ENCODE assay signal across 24 mouse cellular contexts in the genomic region with DNA sequence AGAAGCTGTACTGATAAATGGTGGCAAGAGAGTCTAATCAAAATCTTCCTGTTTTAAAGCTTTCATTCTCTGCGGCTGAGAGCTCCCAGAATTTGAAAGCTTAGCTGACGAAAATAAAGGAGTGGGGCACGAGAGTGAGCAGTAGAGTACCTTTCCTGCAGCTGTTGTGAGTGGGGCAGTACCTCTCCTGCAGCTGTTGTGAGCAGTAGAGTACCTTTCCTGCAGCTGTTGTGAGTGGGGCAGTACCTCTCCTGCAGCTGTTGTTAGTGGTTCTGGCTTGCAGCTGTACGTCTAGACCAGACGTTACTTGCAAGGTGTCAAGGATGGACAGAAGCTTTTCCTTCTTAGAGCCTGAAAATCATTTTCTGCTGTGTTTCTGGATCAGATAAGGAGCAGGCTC.
A peak's percentile ranks its signal among the peaks of the same experiment; 100 is the strongest.
DNase-seq lines count a peak whose midpoint lies in the region; ATAC-seq and TF ChIP-seq lines count a peak whose summit lies in the region.
"Had no signal": no experiment of that assay in that cellular context is flagged by ENCODE, and none has a peak within 500 bp of the region (broad histone marks: within the 10 kb centered on the region; RNA-seq: fewer than 3 reads in every experiment).

No protein-coding gene starts in this region.

- no peak overlapping the region for H3K4me2 ChIP-seq in midbrain, embryonic 13.5 days (replicated peaks)
- H3K4me2 ChIP-seq in midbrain, embryonic 14.5 days (ENCODE audit: low read length): no peak overlapping the region
- H3K4me2 ChIP-seq: embryonic facial prominence, embryonic 15.5 days; heart, embryonic 11.5 days; hindbrain, embryonic 12.5 days; limb, embryonic 15.5 days; lung, embryonic 14.5 days; midbrain, embryonic 12.5 days had no signal

- H3K4me3 ChIP-seq in midbrain, embryonic 13.5 days (replicated peaks): no peak overlapping the region
- no peak overlapping the region for H3K4me3 ChIP-seq in midbrain, embryonic 14.5 days (replicated peaks; ENCODE audit: low read depth, low read length)
- H3K4me3 ChIP-seq in bone marrow macrophage, adult 2 months (ENCODE audit: insufficient read depth, low read length): no peak overlapping the region
- H3K4me3 ChIP-seq in thymus, adult 2 months (ENCODE audit: control insufficient read depth, insufficient read depth, low read length): no peak overlapping the region
- H3K4me3 ChIP-seq: embryonic facial prominence, embryonic 15.5 days; hindbrain, embryonic 12.5 days; limb, embryonic 15.5 days; midbrain, embryonic 12.5 days had no signal

- peak overlapping the region; percentile 7; the same call in 1 of the 2 replicates for H3K27ac ChIP-seq in midbrain, embryonic 13.5 days
- no peak overlapping the region for H3K27ac ChIP-seq in midbrain, embryonic 14.5 days (replicated peaks; ENCODE audit: low read depth, low read length)
- H3K27ac ChIP-seq in bone marrow macrophage, adult 2 months (ENCODE audit: insufficient read depth, low read depth, low read length): peak overlapping the region; percentile 29; the same call in 1 of the 2 replicates
- no peak overlapping the region for H3K27ac ChIP-seq in thymus, adult 2 months (ENCODE audit: control insufficient read depth, insufficient read depth, low read length)
- H3K27ac ChIP-seq: embryonic facial prominence, embryonic 15.5 days; hindbrain, embryonic 12.5 days; limb, embryonic 15.5 days; liver, embryonic 14.5 days; midbrain, embryonic 12.5 days had no signal

- no peak for TF ChIP-seq POLR2A in bone marrow macrophage, adult 2 months (IDR thresholded peaks at IDR 0.05; ENCODE audit: borderline replicate concordance, low read depth, low read length)
- TF ChIP-seq POLR2A in thymus, adult 2 months (IDR thresholded peaks at IDR 0.05; ENCODE audit: control insufficient read depth, extremely low read depth, insufficient read depth, low read length, poor library complexity): no peak

- H3K9me3 ChIP-seq in midbrain, embryonic 13.5 days: no peaks in the 10 kb centered on the region
- no peaks in the 10 kb centered on the region for H3K9me3 ChIP-seq in midbrain, embryonic 14.5 days (ENCODE audit: control insufficient read depth, low read length)
- H3K9me3 ChIP-seq: embryonic facial prominence, embryonic 15.5 days; hindbrain, embryonic 12.5 days; limb, embryonic 15.5 days; midbrain, embryonic 12.5 days had no signal

- H3K9ac ChIP-seq in midbrain, embryonic 13.5 days (replicated peaks): no peak overlapping the region
- no peak overlapping the region for H3K9ac ChIP-seq in midbrain, embryonic 14.5 days (replicated peaks; ENCODE audit: low read length)
- H3K9ac ChIP-seq: embryonic facial prominence, embryonic 15.5 days; hindbrain, embryonic 12.5 days; limb, embryonic 15.5 days; liver, embryonic 14.5 days; lung, embryonic 14.5 days; midbrain, embryonic 12.5 days had no signal

- WGBS in midbrain, embryonic 13.5 days: 62% methylated on average over 5 of the region's 5 CpGs
- WGBS in midbrain, embryonic 14.5 days: 57% methylated on average over 5 of the region's 5 CpGs
- 48% methylated on average over 5 of the region's 5 CpGs for whole genome bisulfite sequencing in thymus, adult 2 months

- H3K36me3 ChIP-seq in midbrain, embryonic 13.5 days: no peaks in the 10 kb centered on the region
- no peaks in the 10 kb centered on the region for H3K36me3 ChIP-seq in midbrain, embryonic 14.5 days (ENCODE audit: control insufficient read depth, insufficient read depth, low read length)
- no peaks in the 10 kb centered on the region for H3K36me3 ChIP-seq in splenic B cell, adult 2 months (ENCODE audit: control insufficient read depth, insufficient read depth, low read length, poor library complexity, severe bottlenecking)
- no peaks in the 10 kb centered on the region for H3K36me3 ChIP-seq in thymus, adult 2 months (ENCODE audit: control insufficient read depth, insufficient read depth, low read length)
- H3K36me3 ChIP-seq: embryonic facial prominence, embryonic 15.5 days; hindbrain, embryonic 12.5 days; limb, embryonic 15.5 days; midbrain, embryonic 12.5 days had no signal

- H3K4me1 ChIP-seq in midbrain, embryonic 13.5 days (replicated peaks): peaks cover 38% of the 10 kb centered on the region
- H3K4me1 ChIP-seq in midbrain, embryonic 14.5 days (ENCODE audit: control insufficient read depth, insufficient read depth, low read length): peaks cover 20% of the 10 kb centered on the region
- peaks cover 43% of the 10 kb centered on the region for H3K4me1 ChIP-seq in bone marrow macrophage, adult 2 months (ENCODE audit: control insufficient read depth, insufficient read depth, low read length)
- H3K4me1 ChIP-seq in thymus, adult 2 months (replicated peaks; ENCODE audit: control insufficient read depth, insufficient read depth, low read length): peaks cover 2% of the 10 kb centered on the region; the same call in 1 of the 2 replicates

- intact Hi-C loops in heart, postnatal 36 days (cut with DNase I): loop anchor here (5.0 kb wide), 1 partner anchor 35 kb away; no protein-coding TSS in a partner anchor

- H3K27me3 ChIP-seq in midbrain, embryonic 13.5 days: no peaks in the 10 kb centered on the region
- no peaks in the 10 kb centered on the region for H3K27me3 ChIP-seq in midbrain, embryonic 14.5 days (ENCODE audit: control insufficient read depth, insufficient read depth, low read length)
- H3K27me3 ChIP-seq in splenic B cell, adult 2 months (ENCODE audit: control insufficient read depth, insufficient read depth, low read length, poor library complexity, severe bottlenecking): no peaks in the 10 kb centered on the region
- H3K27me3 ChIP-seq in thymus, adult 2 months (ENCODE audit: control insufficient read depth, insufficient read depth, low read length): no peaks in the 10 kb centered on the region
- H3K27me3 ChIP-seq: embryonic facial prominence, embryonic 15.5 days; hindbrain, embryonic 12.5 days; limb, embryonic 15.5 days; midbrain, embryonic 12.5 days had no signal

- TF ChIP-seq CTCF in bone marrow macrophage, adult 2 months (IDR thresholded peaks at IDR 0.05; ENCODE audit: low read depth, low read length): no peak
- no peak for TF ChIP-seq CTCF in thymus, adult 2 months (IDR thresholded peaks at IDR 0.05; ENCODE audit: borderline replicate concordance, control insufficient read depth, extremely low read depth, insufficient read depth, low read length, poor library complexity)

- DNase-seq in heart, adult 11 months: peak; percentile 76
- no peak for DNase-seq in heart, postnatal 36 days
- DNase-seq in midbrain, embryonic 14.5 days: no peak
- peak; percentile 9 for DNase-seq in splenic B cell, adult 2 months (ENCODE audit: low read depth, low spot score)
- no peak for DNase-seq in thymus, adult 2 months
- DNase-seq: adrenal gland, adult 8-10 months; B cell, adult 2 months; cerebellum, adult 8-10 months; cerebellum, postnatal 36 days; embryo, embryonic 11 days; kidney, adult 8-10 months; kidney, postnatal 10 days; lung, embryonic 14.5 days; right cerebral cortex, postnatal 14 days; thymus, postnatal 14 days had no signal

- ATAC-seq in midbrain, embryonic 13.5 days: no peak
- ATAC-seq in midbrain, embryonic 14.5 days (ENCODE audit: low FRiP score, low TSS enrichment): no peak
- ATAC-seq: activated CD4-positive, CD25-positive, alpha-beta regulatory T cell, adult 4 months had no signal

Comparison
In these comparisons a context has a peak if more than half of its experiments do, and no peak if none do; other contexts are left out.
1. DNase-seq: peak in heart, adult 11 months (single experiment) and splenic B cell, adult 2 months (single experiment); none in heart, postnatal 36 days (0 of 2), midbrain, embryonic 14.5 days (single experiment) and thymus, adult 2 months (single experiment).
2. H3K27ac ChIP-seq: peak in midbrain, embryonic 13.5 days (single experiment) and bone marrow macrophage, adult 2 months (single experiment); none in midbrain, embryonic 14.5 days (single experiment) and thymus, adult 2 months (single experiment).